ENCODE assay signal across 15 mouse cellular contexts in the genomic region with DNA sequence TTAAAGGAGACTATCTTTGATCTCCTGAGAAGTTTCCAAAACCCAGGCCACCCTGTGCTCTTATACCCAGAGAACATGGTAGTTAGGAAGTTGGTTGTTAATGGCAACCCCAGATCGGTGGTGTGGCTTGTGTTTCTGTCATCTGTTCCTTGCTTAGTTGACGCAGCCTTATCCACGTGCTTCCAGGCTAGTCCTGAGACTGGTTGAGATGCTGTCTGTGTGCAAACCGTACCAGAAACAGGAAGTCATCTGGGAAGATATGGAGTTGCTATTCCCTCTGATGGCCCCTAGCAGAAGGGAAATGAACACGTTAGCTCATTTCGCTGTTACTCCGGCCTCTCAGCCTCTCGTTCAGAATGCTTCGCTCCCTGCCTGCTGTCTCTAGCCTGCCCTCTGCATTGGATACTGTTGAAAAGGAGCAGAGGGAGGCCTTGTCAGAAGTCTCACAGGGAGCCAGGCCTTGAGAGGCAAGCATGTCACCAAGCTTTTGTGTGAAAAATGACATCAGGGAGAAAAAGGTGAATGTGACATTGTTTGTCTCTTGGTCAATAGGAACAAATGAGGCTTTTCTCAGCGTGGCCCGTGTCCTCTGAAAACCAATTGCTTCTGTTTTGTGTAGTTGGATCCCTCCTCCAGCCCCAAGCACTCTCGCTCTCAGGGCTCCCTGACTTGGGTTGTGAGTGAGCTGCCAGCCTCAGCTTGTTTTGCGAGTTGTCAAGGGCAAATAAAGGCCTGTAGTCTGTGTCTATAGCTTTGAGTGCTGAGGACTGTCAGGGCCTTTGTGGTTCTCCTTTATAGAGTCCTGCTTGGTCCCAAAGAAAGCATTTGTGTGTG.
DNase-seq lines count a peak whose midpoint lies in the region; ATAC-seq and TF ChIP-seq lines count a peak whose summit lies in the region.
"Had no signal": no experiment of that assay in that cellular context is flagged by ENCODE, and none has a peak within 500 bp of the region (broad histone marks: within the 10 kb centered on the region; RNA-seq: fewer than 3 reads in every experiment).

No protein-coding gene starts in this region.

- H3K4me1 ChIP-seq in hindbrain, embryonic 10.5 days (replicated peaks) = peaks cover 55% of the 10 kb centered on the region
- peaks cover 27% of the 10 kb centered on the region for H3K4me1 ChIP-seq in neural tube, embryonic 14.5 days (ENCODE audit: control insufficient read depth, insufficient read depth, low read length)

- H3K9me3 ChIP-seq in hindbrain, embryonic 10.5 days = no peaks in the 10 kb centered on the region
- H3K9me3 ChIP-seq in neural tube, embryonic 14.5 days (ENCODE audit: control insufficient read depth, low read length) = no peaks in the 10 kb centered on the region
- H3K9me3 ChIP-seq: limb, embryonic 12.5 days had no signal

- intact Hi-C loops in left cerebral cortex, adult 2 months (cut with DNase I) = loop anchor here (5.0 to 10.0 kb wide), 3 partner anchors 56 to 303 kb away; partner anchors contain the start of gene Ntrk2
- intact Hi-C loops in left cerebral cortex, postnatal 36 days (cut with DNase I) = loop anchor here (5.0 kb wide), 1 partner anchor 51 kb away; no protein-coding TSS in a partner anchor

- 26% methylated on average over 13 of the region's 13 CpGs for WGBS in hindbrain, embryonic 10.5 days
- 14% methylated on average over 13 of the region's 13 CpGs for WGBS in neural tube, embryonic 14.5 days

- no peak for TF ChIP-seq CTCF in left cerebral cortex, adult 2 months (IDR thresholded peaks at IDR 0.05)

- no peak overlapping the region for H3K4me3 ChIP-seq in left cerebral cortex, adult 2 months
- H3K4me3 ChIP-seq in hindbrain, embryonic 10.5 days = no peak overlapping the region
- H3K4me3 ChIP-seq in neural tube, embryonic 14.5 days (ENCODE audit: low read depth, low read length) = no peak overlapping the region
- H3K4me3 ChIP-seq: limb, embryonic 12.5 days had no signal

- no peak for DNase-seq in left cerebral cortex, adult 2 months (ENCODE audit: extremely low spot score in 1 of 2, low spot score in 2 of 2)
- no peak for DNase-seq in left cerebral cortex, postnatal 36 days (ENCODE audit: low spot score in 2 of 2)
- peak; percentile 72 for DNase-seq in hindbrain, embryonic 10.5 days (ENCODE audit: low spot score)
- DNase-seq in layer of hippocampus, postnatal 36 days = peak; percentile 36 to 37
- DNase-seq in spleen, postnatal 10 days (ENCODE audit: low spot score in 2 of 2) = no peak
- DNase-seq in urinary bladder, adult 18-20 months (ENCODE audit: low spot score in 2 of 2) = no peak
- no peak for DNase-seq in adrenal gland, postnatal 4 days (ENCODE audit: low spot score in 2 of 2)
- DNase-seq: cerebellum, adult 8-10 months; gastrocnemius, postnatal 10 days; heart, postnatal 4 days; kidney, postnatal 14 days; thymus, postnatal 25 days had no signal

- no peaks in the 10 kb centered on the region for H3K36me3 ChIP-seq in hindbrain, embryonic 10.5 days
- H3K36me3 ChIP-seq in neural tube, embryonic 14.5 days (ENCODE audit: control insufficient read depth, insufficient read depth, low read length) = no peaks in the 10 kb centered on the region
- H3K36me3 ChIP-seq: G1E; limb, embryonic 12.5 days had no signal

- ATAC-seq in neural tube, embryonic 14.5 days (ENCODE audit: low read depth) = peak; percentile 46

- peak overlapping the region; percentile 92 for H3K27ac ChIP-seq in left cerebral cortex, adult 2 months
- peak overlapping the region; percentile 89 for H3K27ac ChIP-seq in hindbrain, embryonic 10.5 days
- H3K27ac ChIP-seq in neural tube, embryonic 14.5 days (ENCODE audit: low read depth, low read length) = peak overlapping the region; percentile 81
- H3K27ac ChIP-seq: limb, embryonic 12.5 days had no signal

- peaks cover 58% of the 10 kb centered on the region for H3K27me3 ChIP-seq in hindbrain, embryonic 10.5 days (ENCODE audit: insufficient read depth, poor library complexity, severe bottlenecking)
- no peaks in the 10 kb centered on the region for H3K27me3 ChIP-seq in neural tube, embryonic 14.5 days (ENCODE audit: control insufficient read depth, insufficient read depth, low read length)

- H3K4me2 ChIP-seq in neural tube, embryonic 14.5 days (ENCODE audit: low read depth, low read length) = no peak overlapping the region
- H3K4me2 ChIP-seq: limb, embryonic 12.5 days had no signal

- no peak overlapping the region for H3K9ac ChIP-seq in neural tube, embryonic 14.5 days (replicated peaks; ENCODE audit: low read depth, low read length)
- H3K9ac ChIP-seq: limb, embryonic 12.5 days had no signal

Comparison
In these comparisons a context has a peak if more than half of its experiments do, and no peak if none do; other contexts are left out.
1. DNase-seq: peak in hindbrain, embryonic 10.5 days (single experiment) and layer of hippocampus, postnatal 36 days (2 of 2); none in left cerebral cortex, adult 2 months (0 of 2), left cerebral cortex, postnatal 36 days (0 of 2), spleen, postnatal 10 days (0 of 2), urinary bladder, adult 18-20 months (0 of 2) and adrenal gland, postnatal 4 days (0 of 2).
2. Peak in every context shown above with its lines, with median percentiles within 50 percentile points of each other: H3K27ac ChIP-seq.